Mouse (Mus musculus) ovary, postnatal 14 days (tissue): ENCODE results near the gene Zfp13.
"Not testable (repeated sequence)": the region's sequence is repeated elsewhere in the genome, so short reads cannot be mapped to it uniquely, and the experiment has no call there.

Experiments
- DNase-seq: peaks from one replicate; pipeline ENCODE4 v3.0.0; 2022; ENCODE audit warnings: low spot score

Gene Zfp13

GRCm38 (mm10) chr17:23550188-23550791, 49.0 kb downstream of the Zfp13 start:
- peak; percentile 95 for DNase-seq

GRCm38 (mm10) chr17:23549441-23549840, 49.8 kb downstream of the Zfp13 start:
- no peak for DNase-seq

- DNase-seq: peak; percentile 60
Measured at GRCm38 (mm10) chr17:23548615-23549014, 50.7 kb downstream of the Zfp13 start.

GRCm38 (mm10) chr17:23547681-23548443, 51.4 kb downstream of the Zfp13 start:
- DNase-seq: no peak

- peak; percentile 76 for DNase-seq
Measured at GRCm38 (mm10) chr17:23546702-23547505, 52.4 kb downstream of the Zfp13 start.

- peak; percentile 65 for DNase-seq
Measured at GRCm38 (mm10) chr17:23546333-23546701, 53.0 kb downstream of the Zfp13 start.

- DNase-seq: no peak
Measured at GRCm38 (mm10) chr17:23545841-23546240, 53.4 kb downstream of the Zfp13 start.

- no peak for DNase-seq
Measured at GRCm38 (mm10) chr17:23544766-23545165, 54.5 kb downstream of the Zfp13 start.

- no peak for DNase-seq
Measured at GRCm38 (mm10) chr17:23543983-23544382, 55.3 kb downstream of the Zfp13 start.

GRCm38 (mm10) chr17:23543325-23543724, 56.0 kb downstream of the Zfp13 start:
- DNase-seq: no peak

GRCm38 (mm10) chr17:23542835-23543234, 56.5 kb downstream of the Zfp13 start:
- no peak for DNase-seq

GRCm38 (mm10) chr17:23542004-23542720, 57.1 kb downstream of the Zfp13 start:
- no peak for DNase-seq

GRCm38 (mm10) chr17:23540605-23541475, 58.4 kb downstream of the Zfp13 start:
- no peak for DNase-seq

- DNase-seq: no peak
Measured at GRCm38 (mm10) chr17:23540106-23540505, 59.2 kb downstream of the Zfp13 start.

- no peak for DNase-seq
Measured at GRCm38 (mm10) chr17:23539608-23540007, 59.7 kb downstream of the Zfp13 start.

GRCm38 (mm10) chr17:23538299-23539015, 60.8 kb downstream of the Zfp13 start:
- DNase-seq: no peak

GRCm38 (mm10) chr17:23537554-23538255, 61.6 kb downstream of the Zfp13 start:
- DNase-seq: no peak

- not testable (repeated sequence) for DNase-seq
Measured at GRCm38 (mm10) chr17:23535046-23535788, 64.1 kb downstream of the Zfp13 start.
